Mouse (Mus musculus): Measurements from ENCODE around the gene Msh3.

The Msh3 gene

GRCm38 (mm10) chr13:92354456-92355271 lies at the start of gene Msh3, which contains the start of gene Dhfr:
TSS of gene Msh3 (minus strand) at chr13:92355003.
TSS of gene Dhfr (plus strand) at chr13:92354726.
- in situ Hi-C loops (cut with MboI, MseI), result loop anchor here (10.0 to 25.0 kb wide), 3 partner anchors 130 to 1133 kb away; partner anchors contain the start of genes Fam151b, Jmy and Tent2

- in situ Hi-C loops (cut with MboI, MseI), result no loop called here
Measured at GRCm38 (mm10) chr13:92403496-92403895, 48.7 kb upstream of the Msh3 start.

- in situ Hi-C loops (cut with MboI, MseI), result no loop called here
Measured at GRCm38 (mm10) chr13:92402063-92402462, 47.3 kb upstream of the Msh3 start.

GRCm38 (mm10) chr13:92398491-92399384 lies 43.9 kb upstream of the Msh3 start:
- in situ Hi-C loops (cut with MboI, MseI), result no loop called here

GRCm38 (mm10) chr13:92393047-92393661 lies 38.4 kb upstream of the Msh3 start:
- in situ Hi-C loops (cut with MboI, MseI), result no loop called here

GRCm38 (mm10) chr13:92387367-92387766 lies 32.6 kb upstream of the Msh3 start:
- in situ Hi-C loops (cut with MboI, MseI), result no loop called here

GRCm38 (mm10) chr13:92371466-92371865 lies 16.7 kb upstream of the Msh3 start:
- in situ Hi-C loops (cut with MboI, MseI), result loop anchor here (25.0 kb wide), 2 partner anchors 816 to 1116 kb away; partner anchors contain the start of genes Jmy and Tent2

- in situ Hi-C loops (cut with MboI, MseI), result loop anchor here (25.0 kb wide), 2 partner anchors 816 to 1116 kb away; partner anchors contain the start of genes Jmy and Tent2
Measured at GRCm38 (mm10) chr13:92370811-92371210, 16.0 kb upstream of the Msh3 start.

GRCm38 (mm10) chr13:92365312-92365711 lies 10.5 kb upstream of the Msh3 start:
- in situ Hi-C loops (cut with MboI, MseI), result loop anchor here (25.0 kb wide), 2 partner anchors 822 to 1122 kb away; partner anchors contain the start of genes Jmy and Tent2

- in situ Hi-C loops (cut with MboI, MseI), result loop anchor here (25.0 kb wide), 2 partner anchors 826 to 1126 kb away; partner anchors contain the start of genes Jmy and Tent2
Measured at GRCm38 (mm10) chr13:92361609-92362008, 6.8 kb upstream of the Msh3 start.

- in situ Hi-C loops (cut with MboI, MseI), result loop anchor here (10.0 to 25.0 kb wide), 3 partner anchors 127 to 1130 kb away; partner anchors contain the start of genes Fam151b, Jmy and Tent2
Measured at GRCm38 (mm10) chr13:92357644-92358043, 2.8 kb upstream of the Msh3 start.

- in situ Hi-C loops (cut with MboI, MseI), result loop anchor here (10.0 to 25.0 kb wide), 3 partner anchors 128 to 1131 kb away; partner anchors contain the start of genes Fam151b, Jmy and Tent2
Measured at GRCm38 (mm10) chr13:92356376-92356775, 1.6 kb upstream of the Msh3 start.

GRCm38 (mm10) chr13:92355272-92355643 lies 455 bp upstream of the Msh3 start:
- in situ Hi-C loops (cut with MboI, MseI), result loop anchor here (10.0 to 25.0 kb wide), 3 partner anchors 130 to 1132 kb away; partner anchors contain the start of genes Fam151b, Jmy and Tent2

- in situ Hi-C loops (cut with MboI, MseI), result loop anchor here (10.0 to 25.0 kb wide), 3 partner anchors 131 to 1133 kb away; partner anchors contain the start of genes Fam151b, Jmy and Tent2
Measured at GRCm38 (mm10) chr13:92353956-92354355, 847 bp downstream of the Msh3 start.

- in situ Hi-C loops (cut with MboI, MseI), result loop anchor here (10.0 to 25.0 kb wide), 3 partner anchors 134 to 1136 kb away; partner anchors contain the start of genes Fam151b, Jmy and Tent2
Measured at GRCm38 (mm10) chr13:92351100-92351499, 3.7 kb downstream of the Msh3 start.

- in situ Hi-C loops (cut with MboI, MseI), result loop anchor here (25.0 kb wide), 1 partner anchor 434 kb away; no protein-coding TSS in a partner anchor
Measured at GRCm38 (mm10) chr13:92346338-92346737, 8.5 kb downstream of the Msh3 start.

GRCm38 (mm10) chr13:92344033-92344432 lies 10.8 kb downstream of the Msh3 start:
- in situ Hi-C loops (cut with MboI, MseI), result loop anchor here (5.0 to 25.0 kb wide), 2 partner anchors 82 to 432 kb away; no protein-coding TSS in a partner anchor

- in situ Hi-C loops (cut with MboI, MseI), result loop anchor here (5.0 to 25.0 kb wide), 2 partner anchors 77 to 427 kb away; no protein-coding TSS in a partner anchor
Measured at GRCm38 (mm10) chr13:92339787-92340186, 15.0 kb downstream of the Msh3 start.

- in situ Hi-C loops (cut with MboI, MseI), result loop anchor here (25.0 kb wide), 1 partner anchor 426 kb away; no protein-coding TSS in a partner anchor
Measured at GRCm38 (mm10) chr13:92337773-92338462, 16.9 kb downstream of the Msh3 start.

GRCm38 (mm10) chr13:92336857-92337256 lies 17.9 kb downstream of the Msh3 start:
- in situ Hi-C loops (cut with MboI, MseI), result loop anchor here (25.0 kb wide), 1 partner anchor 425 kb away; no protein-coding TSS in a partner anchor
